Mouse (Mus musculus) forebrain, embryonic 10.5 days (tissue): Measurements from ENCODE around the gene Flywch1. TPM values are rescaled to one million over a fixed set of nuclear protein-coding genes. Genes with fewer than 3 reads are reported as not detected.
"Not testable (repeated sequence)": the region's sequence is repeated elsewhere in the genome, so short reads cannot be mapped to it uniquely, and the experiment has no call there.

Experiments used
- DNase-seq: peaks from one replicate; pipeline ENCODE4 v3.0.0-alpha.2; 2017; ENCODE audit warnings: low spot score; ENCODE audit errors: extremely low spot score
- H3K27ac ChIP-seq: fragments of 300-500 bp; sonication (generic); 2 replicates; pipeline ENCODE4 v1.5.1; 2016; ENCODE audit warnings: mild to moderate bottlenecking
- H3K27me3 ChIP-seq: fragments of 300-500 bp; sonication (generic); 2 replicates; pipeline ENCODE4 v1.6.1; 2016; ENCODE audit warnings: mild to moderate bottlenecking; ENCODE audit not compliant: poor library complexity, severe bottlenecking
- H3K36me3 ChIP-seq: fragments of 300-500 bp; sonication (generic); replicated peaks from 2 replicates; pipeline ENCODE4 v1.6.1; 2016; ENCODE audit warnings: mild to moderate bottlenecking, moderate library complexity
- H3K4me1 ChIP-seq: fragments of 300-500 bp; sonication (generic); 2 replicates; pipeline ENCODE4 v1.6.1; 2016
- H3K4me3 ChIP-seq: fragments of 300-500 bp; sonication (generic); 2 replicates; pipeline ENCODE4 v1.5.1; 2016; ENCODE audit warnings: mild to moderate bottlenecking, moderate library complexity
- H3K9me3 ChIP-seq: fragments of 300-500 bp; sonication (generic); 2 replicates; pipeline ENCODE4 v1.6.1; 2016; ENCODE audit warnings: mild to moderate bottlenecking, moderate library complexity
- WGBS: fragments of 180-500 bp; shearing (Covaris S2); methylation state at CpG from one replicate; pipeline ENCODE4 v1.1.7; 2016; 5-methylcytosine and 5-hydroxymethylcytosine counted together
- polyA plus RNA-seq: library from polyadenylated mRNA; unstranded; fragments of >200 nt; fragmentation: Nextera tagmentation; extraction: Ambion mirVana; gene quantifications from 2 replicates; pipeline ENCODE4 v1.2.1, GENCODE M21; 2016

The Flywch1 gene
- polyA plus RNA-seq, 1 experiment from 2014 or later = 197 TPM

- H3K4me3 ChIP-seq = no peak overlapping the region
- H3K27ac ChIP-seq = no peak overlapping the region
- H3K36me3 ChIP-seq = peaks cover 14% of the 10 kb centered on the region
- no peaks in the 10 kb centered on the region for H3K27me3 ChIP-seq
- peaks cover 27% of the 10 kb centered on the region for H3K4me1 ChIP-seq
- 72% methylated on average over 6 of the region's 6 CpGs for WGBS
- no peak for DNase-seq
- H3K9me3 ChIP-seq = no peaks in the 10 kb centered on the region
Observed at GRCm38 (mm10) chr17:23773676-23774075, 2.3 kb upstream of the Flywch1 start.

GRCm38 (mm10) chr17:23772219-23772556 is 786 bp upstream of the Flywch1 start:
- peaks cover 27% of the 10 kb centered on the region for H3K4me1 ChIP-seq
- H3K27me3 ChIP-seq, H3K27ac ChIP-seq, DNase-seq, H3K9me3 ChIP-seq: not testable (repeated sequence)
- H3K36me3 ChIP-seq = peaks cover 27% of the 10 kb centered on the region
- WGBS = 88% methylated on average over 2 of the region's 2 CpGs
- H3K4me3 ChIP-seq = peak overlapping the region; percentile 83

GRCm38 (mm10) chr17:23770896-23771283 is 512 bp downstream of the Flywch1 start:
- Histone ChIP-seq H3K27me3 (no peaks in the 10 kb centered on the region), H3K9me3 (no peaks in the 10 kb centered on the region), H3K36me3 (peaks cover 38% of the 10 kb centered on the region), H3K4me3 (peak overlapping the region; percentile 83), H3K4me1 (peaks cover 27% of the 10 kb centered on the region), H3K27ac (peak overlapping the region; percentile 96)
- WGBS = under 1% methylated on average over 19 of the region's 19 CpGs
- no peak for DNase-seq

GRCm38 (mm10) chr17:23770493-23770892 is 909 bp downstream of the Flywch1 start:
- Histone ChIP-seq H3K27me3 (no peaks in the 10 kb centered on the region), H3K27ac (peak overlapping the region; percentile 96), H3K4me3 (peak overlapping the region; percentile 83), H3K9me3 (no peaks in the 10 kb centered on the region), H3K4me1 (peaks cover 27% of the 10 kb centered on the region), H3K36me3 (peaks cover 41% of the 10 kb centered on the region)
- 11% methylated on average over 2 of the region's 2 CpGs for WGBS
- DNase-seq = no peak

- H3K36me3 ChIP-seq = peaks cover 87% of the 10 kb centered on the region
- H3K9me3 ChIP-seq = peaks cover 3% of the 10 kb centered on the region; the same call in 1 of the 2 replicates
- no peak overlapping the region for H3K27ac ChIP-seq
- H3K4me1 ChIP-seq = no peaks in the 10 kb centered on the region
- no peak for DNase-seq
- 94% methylated on average over 11 of the region's 11 CpGs for WGBS
- no peaks in the 10 kb centered on the region for H3K27me3 ChIP-seq
- no peak overlapping the region for H3K4me3 ChIP-seq
Observed at GRCm38 (mm10) chr17:23762976-23763375, 8.4 kb downstream of the Flywch1 start.

- Histone ChIP-seq H3K27ac (no peak overlapping the region), H3K36me3 (peaks cover 91% of the 10 kb centered on the region), H3K4me3 (no peak overlapping the region), H3K27me3 (no peaks in the 10 kb centered on the region), H3K9me3 (peaks cover 3% of the 10 kb centered on the region; the same call in 1 of the 2 replicates), H3K4me1 (no peaks in the 10 kb centered on the region)
- DNase-seq = no peak
- WGBS = 94% methylated on average over 3 of the region's 3 CpGs
Observed at GRCm38 (mm10) chr17:23761155-23761554, 10.2 kb downstream of the Flywch1 start.

GRCm38 (mm10) chr17:23760231-23760630 is 11.2 kb downstream of the Flywch1 start:
- H3K4me3 ChIP-seq = no peak overlapping the region
- peaks cover 3% of the 10 kb centered on the region; the same call in 1 of the 2 replicates for H3K9me3 ChIP-seq
- WGBS = 95% methylated on average over 9 of the region's 9 CpGs
- peaks cover 94% of the 10 kb centered on the region for H3K36me3 ChIP-seq
- H3K27ac ChIP-seq = no peak overlapping the region
- no peaks in the 10 kb centered on the region for H3K4me1 ChIP-seq
- H3K27me3 ChIP-seq = no peaks in the 10 kb centered on the region
- DNase-seq = no peak

GRCm38 (mm10) chr17:23758801-23759200 is 12.6 kb downstream of the Flywch1 start:
- 87% methylated on average over 8 of the region's 8 CpGs for WGBS
- H3K4me1 ChIP-seq = no peaks in the 10 kb centered on the region
- no peak for DNase-seq
- H3K27me3 ChIP-seq = no peaks in the 10 kb centered on the region
- no peak overlapping the region for H3K4me3 ChIP-seq
- peaks cover 100% of the 10 kb centered on the region for H3K36me3 ChIP-seq
- peaks cover 3% of the 10 kb centered on the region; the same call in 1 of the 2 replicates for H3K9me3 ChIP-seq
- no peak overlapping the region for H3K27ac ChIP-seq

GRCm38 (mm10) chr17:23757581-23757980 is 13.8 kb downstream of the Flywch1 start:
- Histone ChIP-seq H3K27ac (no peak overlapping the region), H3K4me1 (no peaks in the 10 kb centered on the region), H3K4me3 (no peak overlapping the region), H3K27me3 (no peaks in the 10 kb centered on the region), H3K9me3 (peaks cover 3% of the 10 kb centered on the region; the same call in 1 of the 2 replicates), H3K36me3 (peaks cover 100% of the 10 kb centered on the region)
- DNase-seq = no peak
- WGBS = 94% methylated on average over 9 of the region's 9 CpGs

GRCm38 (mm10) chr17:23755689-23756088 is 15.7 kb downstream of the Flywch1 start:
- no peaks in the 10 kb centered on the region for H3K4me1 ChIP-seq

GRCm38 (mm10) chr17:23749400-23750191 is 21.8 kb downstream of the Flywch1 start:
- Histone ChIP-seq H3K9me3 (no peaks in the 10 kb centered on the region), H3K27ac (no peak overlapping the region), H3K4me1 (peaks cover 25% of the 10 kb centered on the region), H3K4me3 (no peak overlapping the region), H3K36me3 (peaks cover 40% of the 10 kb centered on the region), H3K27me3 (peaks cover 43% of the 10 kb centered on the region)
- 81% methylated on average over 11 of the region's 11 CpGs for WGBS
- DNase-seq = no peak

More at GRCm38 (mm10) chr17:23755689-23756088, 15.7 kb downstream of the Flywch1 start:
- no peak for DNase-seq
- 90% methylated on average over 13 of the region's 13 CpGs for WGBS
- H3K4me3 ChIP-seq = no peak overlapping the region
- H3K27me3 ChIP-seq = no peaks in the 10 kb centered on the region
- peaks cover 97% of the 10 kb centered on the region for H3K36me3 ChIP-seq
- peaks cover 3% of the 10 kb centered on the region; the same call in 1 of the 2 replicates for H3K9me3 ChIP-seq
- H3K27ac ChIP-seq = no peak overlapping the region

GRCm38 (mm10) chr17:23748631-23749391 is 22.6 kb downstream of the Flywch1 start:
- Histone ChIP-seq H3K4me1 (peaks cover 31% of the 10 kb centered on the region), H3K9me3 (no peaks in the 10 kb centered on the region), H3K36me3 (peaks cover 33% of the 10 kb centered on the region), H3K27ac (no peak overlapping the region), H3K4me3 (peak overlapping the region; percentile 14; the same call in 1 of the 2 replicates), H3K27me3 (peaks cover 51% of the 10 kb centered on the region)
- 41% methylated on average over 10 of the region's 10 CpGs for WGBS
- DNase-seq = no peak

- 52% methylated on average over 6 of the region's 6 CpGs for whole genome bisulfite sequencing
- Histone ChIP-seq H3K4me1 (peaks cover 31% of the 10 kb centered on the region), H3K9me3 (no peaks in the 10 kb centered on the region), H3K27ac (no peak overlapping the region), H3K36me3 (peaks cover 25% of the 10 kb centered on the region), H3K4me3 (no peak overlapping the region), H3K27me3 (peaks cover 59% of the 10 kb centered on the region)
- DNase-seq = no peak
Observed at GRCm38 (mm10) chr17:23748026-23748425, 23.4 kb downstream of the Flywch1 start.
